Mouse (Mus musculus) limb, embryonic 15.5 days (tissue): ENCODE results near the gene Arnt2. TPM values are rescaled to one million over a fixed set of nuclear protein-coding genes. Genes with fewer than 3 reads are reported as not detected.

Experiments used
- ATAC-seq: fragments of 200-750 bp; cut with Nextera tagmentation; 2 replicates; pipeline ENCODE4 v1.8.0; 2017; ENCODE audit warnings: low read depth, moderate TSS enrichment; ENCODE audit not compliant: insufficient number of reproducible peaks, low FRiP score, low TSS enrichment
- H3K27ac ChIP-seq: fragments of 300-500 bp; sonication (generic); 2 replicates; pipeline ENCODE4 v1.5.1; 2015; ENCODE audit warnings: moderate library complexity, mild to moderate bottlenecking, inconsistent platforms
- H3K27me3 ChIP-seq: fragments of 300-500 bp; sonication (generic); 2 replicates; pipeline ENCODE4 v1.6.1; 2015; ENCODE audit warnings: inconsistent platforms
- H3K36me3 ChIP-seq: fragments of 300-500 bp; sonication (generic); 2 replicates; pipeline ENCODE4 v1.6.1; 2015; ENCODE audit warnings: inconsistent platforms
- H3K4me1 ChIP-seq: fragments of 300-500 bp; sonication (generic); 2 replicates; pipeline ENCODE4 v1.6.1; 2015; ENCODE audit warnings: inconsistent platforms
- H3K4me2 ChIP-seq: fragments of 300-500 bp; sonication (generic); 2 replicates; pipeline ENCODE4 v1.6.1; 2015; ENCODE audit warnings: mild to moderate bottlenecking, inconsistent platforms
- H3K4me3 ChIP-seq: fragments of 300-500 bp; sonication (generic); 2 replicates; pipeline ENCODE4 v1.5.1; 2015; ENCODE audit warnings: mild to moderate bottlenecking, inconsistent platforms
- H3K9ac ChIP-seq: fragments of 300-500 bp; sonication (generic); 2 replicates; pipeline ENCODE4 v1.6.1; 2015; ENCODE audit warnings: inconsistent platforms
- H3K9me3 ChIP-seq: fragments of 300-500 bp; sonication (generic); 2 replicates; pipeline ENCODE4 v1.6.1; 2016; ENCODE audit warnings: inconsistent platforms
- WGBS: fragments of 180-500 bp; shearing (Covaris S2); methylation state at CpG from one replicate; pipeline ENCODE4 v1.1.7; 2015; 5-methylcytosine and 5-hydroxymethylcytosine counted together
- polyA plus RNA-seq: library from polyadenylated mRNA; unstranded; fragments of >200 nt; fragmentation: Nextera tagmentation; extraction: Ambion mirVana; gene quantifications from 2 replicates; pipeline ENCODE4 v1.2.1, GENCODE M21; 2015

The Arnt2 gene
- polyA plus RNA-seq, 1 experiment from 2014 or later: 7.3 TPM

GRCm38 (mm10) chr7:84386472-84386871 is 23.5 kb downstream of the Arnt2 start:
- no peaks in the 10 kb centered on the region for H3K9me3 ChIP-seq
- H3K36me3 ChIP-seq: no peaks in the 10 kb centered on the region
- no peaks in the 10 kb centered on the region for H3K4me1 ChIP-seq
- no peak overlapping the region for H3K9ac ChIP-seq
- H3K4me3 ChIP-seq: no peak overlapping the region
- WGBS: 38% methylated on average over 1 of the region's 1 CpGs
- no peak overlapping the region for H3K4me2 ChIP-seq
- ATAC-seq: no peak
- no peak overlapping the region for H3K27ac ChIP-seq
- H3K27me3 ChIP-seq: no peaks in the 10 kb centered on the region

GRCm38 (mm10) chr7:84384778-84385177 is 25.2 kb downstream of the Arnt2 start:
- Histone ChIP-seq H3K36me3 (no peaks in the 10 kb centered on the region), H3K4me3 (no peak overlapping the region), H3K27ac (no peak overlapping the region), H3K9ac (no peak overlapping the region), H3K4me2 (no peak overlapping the region), H3K4me1 (no peaks in the 10 kb centered on the region), H3K27me3 (no peaks in the 10 kb centered on the region), H3K9me3 (no peaks in the 10 kb centered on the region)
- no peak for ATAC-seq
- 89% methylated on average over 4 of the region's 4 CpGs for WGBS

GRCm38 (mm10) chr7:84384086-84384485 is 25.9 kb downstream of the Arnt2 start:
- ATAC-seq: no peak

GRCm38 (mm10) chr7:84382346-84382745 is 27.6 kb downstream of the Arnt2 start:
- no peak overlapping the region for H3K4me3 ChIP-seq
- no peaks in the 10 kb centered on the region for H3K36me3 ChIP-seq
- no peaks in the 10 kb centered on the region for H3K4me1 ChIP-seq
- H3K9ac ChIP-seq: no peak overlapping the region
- H3K4me2 ChIP-seq: no peak overlapping the region
- H3K9me3 ChIP-seq: no peaks in the 10 kb centered on the region
- no peak for ATAC-seq
- H3K27ac ChIP-seq: no peak overlapping the region
- H3K27me3 ChIP-seq: no peaks in the 10 kb centered on the region
- WGBS: 80% methylated on average over 3 of the region's 3 CpGs

More at GRCm38 (mm10) chr7:84384086-84384485, 25.9 kb downstream of the Arnt2 start:
- no peaks in the 10 kb centered on the region for H3K36me3 ChIP-seq
- no peaks in the 10 kb centered on the region for H3K9me3 ChIP-seq
- H3K4me2 ChIP-seq: no peak overlapping the region
- no peaks in the 10 kb centered on the region for H3K4me1 ChIP-seq
- H3K4me3 ChIP-seq: no peak overlapping the region
- no peak overlapping the region for H3K27ac ChIP-seq
- WGBS: 87% methylated on average over 7 of the region's 7 CpGs
- H3K9ac ChIP-seq: no peak overlapping the region
- H3K27me3 ChIP-seq: no peaks in the 10 kb centered on the region

- H3K4me3 ChIP-seq: no peak overlapping the region
- no peak overlapping the region for H3K4me2 ChIP-seq
- H3K4me1 ChIP-seq: no peaks in the 10 kb centered on the region
- H3K27ac ChIP-seq: no peak overlapping the region
- H3K9me3 ChIP-seq: no peaks in the 10 kb centered on the region
- H3K36me3 ChIP-seq: no peaks in the 10 kb centered on the region
- no peaks in the 10 kb centered on the region for H3K27me3 ChIP-seq
- ATAC-seq: no peak
- no peak overlapping the region for H3K9ac ChIP-seq
Observed at GRCm38 (mm10) chr7:84380810-84381209, 29.2 kb downstream of the Arnt2 start.

GRCm38 (mm10) chr7:84377330-84377729 is 32.6 kb downstream of the Arnt2 start:
- Histone ChIP-seq H3K27me3 (no peaks in the 10 kb centered on the region), H3K9ac (no peak overlapping the region), H3K4me1 (no peaks in the 10 kb centered on the region), H3K4me2 (no peak overlapping the region), H3K27ac (no peak overlapping the region), H3K9me3 (no peaks in the 10 kb centered on the region), H3K36me3 (no peaks in the 10 kb centered on the region), H3K4me3 (no peak overlapping the region)
- ATAC-seq: no peak
- 68% methylated on average over 5 of the region's 5 CpGs for WGBS

- no peak overlapping the region for H3K27ac ChIP-seq
- H3K4me3 ChIP-seq: no peak overlapping the region
- H3K4me2 ChIP-seq: no peak overlapping the region
- no peaks in the 10 kb centered on the region for H3K36me3 ChIP-seq
- no peaks in the 10 kb centered on the region for H3K27me3 ChIP-seq
- WGBS: 82% methylated on average over 4 of the region's 4 CpGs
- ATAC-seq: no peak
- H3K9ac ChIP-seq: no peak overlapping the region
- no peaks in the 10 kb centered on the region for H3K4me1 ChIP-seq
- no peaks in the 10 kb centered on the region for H3K9me3 ChIP-seq
Observed at GRCm38 (mm10) chr7:84373691-84374090, 36.3 kb downstream of the Arnt2 start.

- Histone ChIP-seq H3K4me2 (no peak overlapping the region), H3K4me3 (no peak overlapping the region), H3K9ac (no peak overlapping the region), H3K4me1 (no peaks in the 10 kb centered on the region), H3K36me3 (no peaks in the 10 kb centered on the region), H3K27me3 (no peaks in the 10 kb centered on the region), H3K9me3 (no peaks in the 10 kb centered on the region), H3K27ac (no peak overlapping the region)
- ATAC-seq: no peak
- 100% methylated on average over 1 of the region's 1 CpGs for WGBS
Observed at GRCm38 (mm10) chr7:84372871-84373270, 37.1 kb downstream of the Arnt2 start.

GRCm38 (mm10) chr7:84372280-84372679 is 37.7 kb downstream of the Arnt2 start:
- H3K9me3 ChIP-seq: no peaks in the 10 kb centered on the region
- no peak overlapping the region for H3K9ac ChIP-seq
- no peaks in the 10 kb centered on the region for H3K36me3 ChIP-seq
- 77% methylated on average over 7 of the region's 7 CpGs for WGBS
- no peak overlapping the region for H3K4me3 ChIP-seq
- no peak overlapping the region for H3K4me2 ChIP-seq
- ATAC-seq: no peak
- no peaks in the 10 kb centered on the region for H3K4me1 ChIP-seq
- no peaks in the 10 kb centered on the region for H3K27me3 ChIP-seq
- H3K27ac ChIP-seq: no peak overlapping the region

GRCm38 (mm10) chr7:84370911-84371592 is 38.9 kb downstream of the Arnt2 start:
- Histone ChIP-seq H3K27me3 (no peaks in the 10 kb centered on the region), H3K27ac (no peak overlapping the region), H3K4me1 (no peaks in the 10 kb centered on the region), H3K4me2 (no peak overlapping the region), H3K9me3 (no peaks in the 10 kb centered on the region), H3K9ac (no peak overlapping the region), H3K36me3 (no peaks in the 10 kb centered on the region), H3K4me3 (no peak overlapping the region)
- no peak for ATAC-seq
- 87% methylated on average over 6 of the region's 6 CpGs for WGBS

- Histone ChIP-seq H3K27me3 (no peaks in the 10 kb centered on the region), H3K4me3 (no peak overlapping the region), H3K9me3 (no peaks in the 10 kb centered on the region), H3K4me2 (no peak overlapping the region), H3K9ac (no peak overlapping the region), H3K27ac (no peak overlapping the region), H3K36me3 (no peaks in the 10 kb centered on the region), H3K4me1 (no peaks in the 10 kb centered on the region; the same call in 1 of the 2 replicates)
- ATAC-seq: no peak
- 55% methylated on average over 4 of the region's 4 CpGs for WGBS
Observed at GRCm38 (mm10) chr7:84366251-84366650, 43.7 kb downstream of the Arnt2 start.

GRCm38 (mm10) chr7:84362711-84363110 is 47.3 kb downstream of the Arnt2 start:
- H3K4me2 ChIP-seq: no peak overlapping the region
- no peak overlapping the region for H3K4me3 ChIP-seq
- no peaks in the 10 kb centered on the region for H3K9me3 ChIP-seq

More at GRCm38 (mm10) chr7:84362711-84363110, 47.3 kb downstream of the Arnt2 start:
- H3K27me3 ChIP-seq: no peaks in the 10 kb centered on the region
- WGBS: 45% methylated on average over 2 of the region's 2 CpGs
- ATAC-seq: no peak
- no peak overlapping the region for H3K27ac ChIP-seq
- no peaks in the 10 kb centered on the region for H3K36me3 ChIP-seq
- H3K4me1 ChIP-seq: no peaks in the 10 kb centered on the region; the same call in 1 of the 2 replicates
- H3K9ac ChIP-seq: no peak overlapping the region
